ENCODE assay signal across 24 mouse cellular contexts in genomic region chr6:38046838-38047237, GRCm38 (mm10). TPM values are rescaled to one million over a fixed set of nuclear protein-coding genes. Genes with fewer than 3 reads are reported as not detected.
DNase-seq lines count a peak whose midpoint lies in the region; ATAC-seq and TF ChIP-seq lines count a peak whose summit lies in the region.
"Had no signal": no experiment of that assay in that cellular context is flagged by ENCODE, and none has a peak within 500 bp of the region (broad histone marks: within the 10 kb centered on the region; RNA-seq: fewer than 3 reads in every experiment).

Svopl (minus strand) TSS chr6:38046996.

- no peaks in the 10 kb centered on the region for H3K27me3 ChIP-seq in kidney, postnatal 0 days (ENCODE audit: insufficient read depth, low read length)
- H3K27me3 ChIP-seq: hindbrain, embryonic 15.5 days; neural tube, embryonic 13.5 days had no signal

- no peak for TF ChIP-seq CTCF in kidney, postnatal 0 days (IDR thresholded peaks at IDR 0.05; ENCODE audit: low read depth)

- no peak within 1 kb of the TSS for H3K9ac ChIP-seq in kidney, postnatal 0 days (ENCODE audit: low read depth, low read length)
- H3K9ac ChIP-seq: hindbrain, embryonic 15.5 days; neural tube, embryonic 13.5 days had no signal

- no peak for ATAC-seq in kidney, postnatal 0 days (replicated peaks; ENCODE audit: low FRiP score, low read depth)
- ATAC-seq: forebrain, embryonic 16.5 days had no signal

- WGBS in kidney, postnatal 0 days: 30% methylated on average over 6 of the region's 6 CpGs

- H3K36me3 ChIP-seq in kidney, postnatal 0 days (ENCODE audit: insufficient read depth, low read length): no peaks in the 10 kb centered on the region
- H3K36me3 ChIP-seq: hindbrain, embryonic 15.5 days; midbrain, embryonic 10.5 days; neural tube, embryonic 13.5 days had no signal

- H3K4me1 ChIP-seq in kidney, postnatal 0 days (replicated peaks; ENCODE audit: insufficient read depth, low read length): peaks cover 10% of the 10 kb centered on the region
- H3K4me1 ChIP-seq: hindbrain, embryonic 15.5 days had no signal

- H3K27ac ChIP-seq in kidney, postnatal 0 days: 0 out of 2 replicates have a peak within 1 kb of the TSS, but pooled peaks have one; percentile 77
- H3K27ac ChIP-seq: hindbrain, embryonic 15.5 days; neural tube, embryonic 13.5 days; stomach, postnatal 0 days had no signal

- no peaks in the 10 kb centered on the region for H3K9me3 ChIP-seq in kidney, postnatal 0 days (replicated peaks; ENCODE audit: low read length)
- H3K9me3 ChIP-seq: hindbrain, embryonic 15.5 days; midbrain, embryonic 10.5 days; neural tube, embryonic 13.5 days had no signal

- DNase-seq in adrenal gland, postnatal 14 days: peak; percentile 20
- DNase-seq in adrenal gland, postnatal 36 days: no peak
- no peak for DNase-seq in kidney, postnatal 0 days (ENCODE audit: low spot score)
- no peak for DNase-seq in kidney, postnatal 10 days
- peak; percentile 82 for DNase-seq in forelimb bud, embryonic 11.5 days (ENCODE audit: low read depth, low spot score)
- DNase-seq in testis, postnatal 10 days (ENCODE audit: low spot score): no peak
- DNase-seq in frontal cortex, postnatal 10 days (ENCODE audit: low spot score in 2 of 2): no peak
- DNase-seq in gastrocnemius, adult 8-10 months (ENCODE audit: low spot score in 2 of 2): no peak
- DNase-seq: cerebellum, adult 11-12 months; cerebellum, postnatal 25 days; gastrocnemius, postnatal 25 days; heart, postnatal 10 days; kidney, adult 18-20 months; left cerebral cortex, postnatal 4 days; right cerebral cortex, postnatal 25 days; thymus, postnatal 14 days had no signal

- no peak within 1 kb of the TSS for H3K4me3 ChIP-seq in kidney, postnatal 0 days (replicated peaks; ENCODE audit: low read depth, low read length)
- H3K4me3 ChIP-seq: hindbrain, embryonic 15.5 days; midbrain, embryonic 10.5 days; neural tube, embryonic 13.5 days had no signal

- no peak within 1 kb of the TSS for H3K4me2 ChIP-seq in kidney, postnatal 0 days (ENCODE audit: low read length)
- H3K4me2 ChIP-seq: hindbrain, embryonic 15.5 days; neural tube, embryonic 13.5 days had no signal

RNA-seq across cellular contexts. Expression of gene Svopl, which starts in this region (rescaled TPM):
- total RNA-seq in adrenal gland, postnatal 14 days (2021): 4.4 and 5.3 TPM in 2 replicates
- total RNA-seq in adrenal gland, postnatal 36 days (2021): 1 to 10 TPM; 1.5 to 2.5 TPM
- 16.8 and 18.0 TPM in 2 replicates for polyA plus RNA-seq in kidney, postnatal 0 days (2015; fragmentation: Nextera tagmentation; extraction: Ambion mirVana)
- under 1 TPM in 2 of 4 experiments, not detected in 2; 0.12 to 0.21 TPM for total RNA-seq in gastrocnemius, adult 8-10 months (2022)
- total RNA-seq: left cerebral cortex, adult 18-20 months; left cerebral cortex, postnatal 4 days; MEL; monocyte, adult 5-6 weeks had no signal

Comparison
In these comparisons a context has a peak if more than half of its experiments do, and no peak if none do; other contexts are left out.
1. DNase-seq: peak in adrenal gland, postnatal 14 days (single experiment) and forelimb bud, embryonic 11.5 days (single experiment); none in adrenal gland, postnatal 36 days (0 of 2), kidney, postnatal 0 days (single experiment), kidney, postnatal 10 days (single experiment), testis, postnatal 10 days (single experiment), frontal cortex, postnatal 10 days (0 of 2) and gastrocnemius, adult 8-10 months (0 of 2).